ENCODE assay signal across 19 mouse cellular contexts in genomic region chr15:96536412-96536811, GRCm38 (mm10).
"Had no signal": no experiment of that assay in that cellular context is flagged by ENCODE, and none has a peak within 500 bp of the region (broad histone marks: within the 10 kb centered on the region; RNA-seq: fewer than 3 reads in every experiment).

No protein-coding gene starts in this region.

- H3K4me1 ChIP-seq: kidney, embryonic 15.5 days; limb, embryonic 12.5 days; liver, embryonic 12.5 days; liver, embryonic 15.5 days; lung, embryonic 15.5 days had no signal

- H3K27ac ChIP-seq: kidney, embryonic 15.5 days; left cerebral cortex, adult 2 months; limb, embryonic 12.5 days; liver, embryonic 12.5 days; liver, embryonic 15.5 days; lung, embryonic 15.5 days had no signal

- H3K4me3 ChIP-seq: kidney, embryonic 15.5 days; left cerebral cortex, adult 2 months; limb, embryonic 12.5 days; liver, embryonic 12.5 days; liver, embryonic 15.5 days; lung, embryonic 15.5 days; megakaryocyte, embryonic 14.5 days had no signal

- H3K4me2 ChIP-seq: kidney, embryonic 15.5 days; limb, embryonic 12.5 days; liver, embryonic 12.5 days; liver, embryonic 15.5 days; lung, embryonic 15.5 days; midbrain, embryonic 11.5 days had no signal

- H3K9me3 ChIP-seq: kidney, embryonic 15.5 days; limb, embryonic 12.5 days; liver, embryonic 12.5 days; liver, embryonic 15.5 days; lung, embryonic 15.5 days had no signal

- H3K36me3 ChIP-seq: kidney, embryonic 15.5 days; limb, embryonic 12.5 days; liver, embryonic 12.5 days; liver, embryonic 15.5 days; lung, embryonic 15.5 days had no signal

- DNase-seq: kidney, adult 8-10 months; kidney, postnatal 10 days; kidney, postnatal 36 days; layer of hippocampus, postnatal 36 days; liver; lung, postnatal 10 days; lung, postnatal 36 days; midbrain, embryonic 14.5 days; right cerebral cortex, postnatal 4 days; thymus, adult 18-20 months; thymus, postnatal 36 days had no signal

- H3K9ac ChIP-seq: kidney, embryonic 15.5 days; limb, embryonic 12.5 days; liver, embryonic 12.5 days; liver, embryonic 15.5 days; lung, embryonic 15.5 days had no signal

- ATAC-seq: liver, embryonic 12.5 days had no signal

- H3K27me3 ChIP-seq: kidney, embryonic 15.5 days; limb, embryonic 12.5 days; liver, embryonic 12.5 days; liver, embryonic 15.5 days; lung, embryonic 15.5 days had no signal
